Mouse (Mus musculus) ovary, postnatal 14 days (tissue): ENCODE measurements around the gene Dglucy.
A peak's percentile ranks its signal among the peaks of the same experiment; 100 is the strongest.

Experiments used
- DNase-seq: peaks from one replicate; pipeline ENCODE4 v3.0.0; 2022; ENCODE audit warnings: low spot score

The Dglucy gene

GRCm38 (mm10) chr12:100778934-100779865 is at the start of gene Dglucy:
TSS of gene Dglucy (plus strand) at chr12:100779057.
- peak; percentile 87 for DNase-seq

- no peak for DNase-seq
Observed at GRCm38 (mm10) chr12:100735156-100735555, 43.7 kb upstream of the Dglucy start.

GRCm38 (mm10) chr12:100735581-100735980 is 43.3 kb upstream of the Dglucy start:
- no peak for DNase-seq

DNA sequence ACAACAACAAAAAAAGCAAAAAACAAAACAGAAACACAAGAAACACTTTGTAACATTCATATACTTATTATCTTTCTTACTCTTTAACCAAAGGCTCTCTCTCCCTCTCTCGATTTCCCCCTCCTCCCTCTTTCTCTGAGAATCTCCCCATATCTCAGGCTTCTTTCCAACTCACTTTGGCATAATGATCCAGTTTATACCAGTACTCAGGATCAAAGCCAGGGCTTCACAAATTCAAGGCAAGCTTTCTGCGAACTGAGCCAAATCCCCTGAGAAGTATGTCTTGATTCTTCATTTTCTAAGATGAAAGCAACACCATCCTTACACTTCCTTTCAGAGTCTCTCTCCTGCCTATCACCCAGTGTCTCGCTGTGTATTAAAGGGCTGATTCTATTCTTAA is 40.4 kb upstream of the Dglucy start:
- no peak for DNase-seq

GRCm38 (mm10) chr12:100739011-100739570 is 39.8 kb upstream of the Dglucy start:
- no peak for DNase-seq

- DNase-seq = no peak
Observed at GRCm38 (mm10) chr12:100740313-100740712, 38.5 kb upstream of the Dglucy start.

DNA sequence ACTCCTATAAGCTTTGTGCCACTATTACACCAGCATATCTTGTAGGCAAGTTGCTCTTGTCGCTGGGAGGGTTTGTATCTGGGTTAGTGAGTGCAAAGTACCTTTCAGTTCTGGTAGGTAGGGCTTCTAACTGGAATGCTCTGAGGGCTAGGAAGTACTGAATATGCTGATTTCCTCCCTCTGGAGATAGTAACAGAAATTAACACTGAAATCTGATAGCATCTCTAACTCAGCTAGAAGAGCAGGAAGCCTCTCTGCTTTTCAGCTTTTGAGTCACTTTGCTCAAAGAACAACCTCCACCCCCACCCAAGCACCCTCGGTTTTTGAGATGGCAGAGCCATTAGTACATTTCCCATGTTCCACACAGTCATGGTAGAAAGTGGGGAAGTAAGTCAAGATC is 36.4 kb upstream of the Dglucy start:
- DNase-seq = no peak

DNA sequence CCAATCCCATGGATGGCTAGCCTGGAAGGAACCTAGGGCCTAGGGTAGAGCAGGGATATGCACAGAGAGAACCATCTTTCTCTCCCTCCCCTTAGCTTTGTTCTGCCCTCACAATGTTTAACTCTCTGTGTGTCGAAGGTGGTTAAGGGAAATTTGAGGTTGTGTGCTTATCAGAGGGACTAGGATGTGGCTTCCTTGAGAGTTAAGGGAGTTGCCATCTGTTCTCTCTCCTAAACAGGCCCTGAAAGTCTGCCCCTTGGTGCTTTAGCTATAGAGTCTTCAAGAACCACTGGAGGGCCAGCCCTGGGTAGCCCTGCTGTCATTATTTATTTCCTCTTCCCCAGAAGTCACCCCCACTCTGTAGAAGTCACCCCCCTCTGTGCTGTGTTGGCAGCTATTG is 25.9 kb upstream of the Dglucy start:
- no peak for DNase-seq

DNA sequence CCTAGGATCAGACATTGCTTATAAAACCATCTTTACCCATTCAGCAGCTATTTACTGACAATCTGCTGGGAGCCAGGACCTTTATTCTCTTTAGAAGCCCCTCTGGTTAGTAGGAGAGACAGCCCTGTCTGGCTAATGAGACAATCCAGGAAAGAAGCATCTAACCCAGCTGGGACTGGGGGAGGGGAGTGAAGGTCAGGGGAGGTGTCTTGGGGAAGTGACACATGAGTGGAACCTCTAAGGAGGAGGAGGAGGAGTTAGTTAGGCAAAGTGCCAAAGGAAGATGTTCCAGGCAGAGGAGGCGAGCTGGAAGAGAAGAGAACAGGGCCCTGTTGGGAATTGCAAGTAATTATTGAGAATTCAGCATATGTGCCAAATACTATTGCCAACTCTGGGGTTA is 25.1 kb upstream of the Dglucy start:
- no peak for DNase-seq

GRCm38 (mm10) chr12:100757427-100757826 is 21.4 kb upstream of the Dglucy start:
- no peak for DNase-seq

DNA sequence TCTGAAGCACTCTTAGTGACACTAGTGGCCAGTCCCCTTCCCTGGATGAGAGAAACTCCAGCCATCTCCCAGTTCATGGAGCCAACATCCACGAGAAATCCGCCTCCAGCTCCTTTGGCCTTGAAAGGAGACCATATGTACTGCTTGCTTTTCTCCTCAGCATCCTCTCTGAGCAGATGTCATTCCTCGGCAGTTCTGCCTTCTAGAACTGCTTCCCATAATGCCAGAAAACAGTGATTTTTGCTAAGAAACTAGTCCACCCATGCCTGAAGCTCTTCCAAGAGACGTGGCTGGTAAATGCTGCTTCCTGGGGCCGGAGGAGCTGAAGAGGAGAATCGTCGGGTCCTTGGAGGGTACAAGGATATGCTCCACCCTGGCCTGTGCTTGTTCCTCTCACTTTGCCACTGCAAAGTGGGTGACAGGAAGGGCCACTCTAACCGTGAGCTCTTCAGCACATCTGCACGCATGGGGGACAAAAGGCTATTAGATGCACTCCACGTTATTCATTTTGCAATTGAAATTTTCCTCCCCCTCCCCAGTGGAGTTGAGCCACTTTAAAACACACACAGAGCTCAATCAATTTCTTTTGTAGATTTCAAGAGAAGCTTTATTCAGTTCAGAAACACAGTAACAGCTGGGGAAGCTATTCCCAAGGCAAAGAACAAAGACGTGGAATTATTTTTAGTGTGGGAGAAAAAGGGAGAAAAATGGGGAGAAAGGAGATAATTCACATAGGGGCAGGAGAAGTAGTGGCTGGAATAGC is 16.0 kb upstream of the Dglucy start:
- DNase-seq = no peak

DNA sequence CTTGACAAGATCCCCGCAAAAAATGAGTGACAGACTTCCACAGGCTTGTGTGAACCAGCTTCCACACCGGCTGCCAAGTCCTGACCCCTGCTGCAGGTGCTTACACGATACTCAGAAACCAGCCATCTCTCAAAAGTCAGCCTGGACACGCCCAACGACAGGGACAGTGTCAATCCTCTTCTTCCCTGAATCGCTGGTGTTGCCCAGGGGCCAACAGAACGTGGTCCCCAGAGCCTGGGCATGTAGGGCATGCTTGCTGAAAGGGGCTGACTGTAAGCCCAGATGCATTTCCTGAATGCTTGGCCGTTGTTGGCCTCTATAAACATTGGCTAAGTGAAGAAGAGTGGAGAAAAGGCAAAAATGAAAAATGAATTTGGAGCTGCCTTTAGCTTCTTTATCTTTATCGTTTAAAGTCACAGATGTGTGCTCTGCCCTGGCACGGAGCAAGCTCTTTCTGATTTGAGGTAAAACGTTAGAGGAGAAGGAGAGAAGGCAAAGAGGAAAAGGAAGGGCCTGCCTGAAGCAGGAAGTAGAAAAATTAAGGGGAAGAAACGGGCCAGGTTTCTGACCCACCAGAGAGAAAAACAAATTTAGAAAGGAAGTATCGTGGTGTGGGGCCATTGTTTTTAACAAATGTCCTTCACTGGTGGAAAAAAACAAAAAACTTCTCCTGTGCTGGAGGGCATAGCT is 14.4 kb upstream of the Dglucy start:
- DNase-seq = no peak

GRCm38 (mm10) chr12:100769871-100770270 is 9.0 kb upstream of the Dglucy start:
- no peak for DNase-seq

GRCm38 (mm10) chr12:100770765-100771164 is 8.1 kb upstream of the Dglucy start:
- no peak for DNase-seq

DNA sequence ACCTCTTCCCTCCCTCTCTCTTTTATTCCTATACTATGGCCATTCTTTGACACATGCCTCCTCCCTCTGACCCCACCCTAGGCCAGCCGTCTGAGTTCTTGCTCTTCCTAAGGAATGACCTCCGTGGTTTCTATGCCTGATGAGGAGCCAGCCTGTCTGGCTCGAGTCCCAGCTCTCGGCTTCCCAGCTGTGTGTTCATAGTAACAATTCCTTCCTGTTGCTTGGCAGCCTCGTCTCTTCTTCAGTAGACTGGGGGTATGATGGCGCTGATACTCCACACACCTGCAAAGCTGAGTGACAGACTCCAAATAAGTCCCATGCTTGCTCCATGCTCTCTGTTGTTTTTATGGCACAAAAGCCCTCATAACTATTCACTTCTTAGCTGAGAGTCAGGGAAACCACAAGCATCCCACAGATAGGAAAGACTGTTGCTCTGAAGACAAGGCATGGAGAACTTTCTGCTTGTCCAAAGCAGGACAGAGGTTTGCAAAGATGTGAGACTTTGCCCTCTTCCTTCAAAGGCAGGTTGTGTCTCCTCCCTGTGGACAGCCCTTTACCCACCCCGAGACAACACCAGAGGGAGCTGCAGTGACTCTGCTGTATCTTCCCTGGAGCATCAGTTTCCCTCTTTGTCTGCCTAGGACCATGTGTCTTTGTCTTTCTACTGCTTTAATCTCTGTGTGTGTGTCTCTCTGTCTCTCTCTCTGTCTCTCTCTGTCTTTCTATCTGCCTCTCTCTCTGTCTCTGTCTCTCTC is 6.5 kb upstream of the Dglucy start:
- no peak for DNase-seq

GRCm38 (mm10) chr12:100774756-100775155 is 4.1 kb upstream of the Dglucy start:
- DNase-seq = no peak

- no peak for DNase-seq
Observed at GRCm38 (mm10) chr12:100775291-100775690, 3.6 kb upstream of the Dglucy start.

GRCm38 (mm10) chr12:100775911-100776581 is 2.8 kb upstream of the Dglucy start:
- no peak for DNase-seq

DNA sequence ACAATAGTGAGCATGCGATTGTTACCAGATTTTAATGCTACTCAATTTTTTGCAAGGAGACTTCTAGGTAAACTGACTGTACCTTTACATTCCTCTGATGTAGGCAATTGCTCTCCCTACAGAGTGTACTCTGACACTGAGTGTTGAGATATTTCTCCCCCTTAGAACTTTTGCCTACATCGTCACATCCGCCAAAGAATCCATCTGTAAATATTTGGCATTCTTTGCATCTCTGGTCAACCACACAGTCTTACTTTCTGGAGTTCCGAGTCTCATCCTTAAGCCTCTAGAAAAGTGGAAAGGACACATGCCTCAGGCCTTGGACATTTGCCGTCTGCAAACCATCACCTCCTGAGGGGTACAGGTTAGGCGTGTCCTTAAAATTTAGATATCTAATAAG is 1.9 kb upstream of the Dglucy start:
- no peak for DNase-seq

- no peak for DNase-seq
Observed at GRCm38 (mm10) chr12:100778276-100778933, 452 bp upstream of the Dglucy start.
